Mouse (Mus musculus) spleen, adult 2 months (tissue): ENCODE results near the gene Zbtb18. TPM values are rescaled to one million over a fixed set of nuclear protein-coding genes. Genes with fewer than 3 reads are reported as not detected.

Experiments
- DNase-seq, 2 experiments: peaks; one replicate each; pipeline versions ENCODE4 v3.0.0 to v3.0.0-alpha.2; 2012 to 2021; ENCODE audit warnings: low spot score in 2 of 2, low read depth in 1 of 2
- H3K27ac ChIP-seq: fragments of 200-500 bp; 2 replicates; pipeline ENCODE4 v1.5.1; 2012; ENCODE audit warnings: low read length, inconsistent platforms; ENCODE audit not compliant: insufficient read depth
- H3K27me3 ChIP-seq: fragments of 200-500 bp; 2 replicates; pipeline ENCODE4 v1.6.1; 2012; ENCODE audit warnings: mild to moderate bottlenecking, moderate library complexity, low read length, inconsistent platforms; ENCODE audit not compliant: control insufficient read depth, insufficient read depth
- H3K36me3 ChIP-seq: fragments of 200-500 bp; 2 replicates; pipeline ENCODE4 v1.6.1; 2012; ENCODE audit warnings: mild to moderate bottlenecking, low read length, inconsistent platforms; ENCODE audit not compliant: control insufficient read depth, insufficient read depth
- H3K4me1 ChIP-seq: fragments of 200-500 bp; 2 replicates; pipeline ENCODE4 v1.6.1; 2011; ENCODE audit warnings: inconsistent platforms; ENCODE audit not compliant: control insufficient read depth, insufficient read depth, insufficient read length
- H3K4me3 ChIP-seq: fragments of 200-500 bp; 2 replicates; pipeline ENCODE4 v1.5.1; 2011; ENCODE audit warnings: mild to moderate bottlenecking, inconsistent platforms; ENCODE audit not compliant: insufficient read depth, insufficient read length; ENCODE audit errors: extremely low read depth
- CTCF ChIP-seq: fragments of 200-500 bp; IDR thresholded peaks from 2 replicates; pipeline ENCODE4 v1.5.1; 2011; ENCODE audit warnings: mild to moderate bottlenecking, inconsistent platforms; ENCODE audit not compliant: insufficient read depth, insufficient read length, insufficient replicate concordance; ENCODE audit errors: extremely low read depth
- POLR2A ChIP-seq: fragments of 200-500 bp; IDR thresholded peaks from 2 replicates; pipeline ENCODE4 v1.6.1; 2011; ENCODE audit warnings: low read depth, low read length, inconsistent platforms
- WGBS: fragments of 180-500 bp; shearing (Covaris S2); methylation state at CpG from one replicate; pipeline ENCODE4 v1.1.7; 2018; 5-methylcytosine and 5-hydroxymethylcytosine counted together
- polyA plus RNA-seq: library from polyadenylated mRNA; depleted of rRNA; stranded (reverse); fragments of >200 nt; gene quantifications from 2 replicates; pipeline ENCODE4 v1.2.3, GENCODE M21; 2012; rRNA removed

Zbtb18 gene
- polyA plus RNA-seq, 1 experiment, result 18.1 TPM

DNA sequence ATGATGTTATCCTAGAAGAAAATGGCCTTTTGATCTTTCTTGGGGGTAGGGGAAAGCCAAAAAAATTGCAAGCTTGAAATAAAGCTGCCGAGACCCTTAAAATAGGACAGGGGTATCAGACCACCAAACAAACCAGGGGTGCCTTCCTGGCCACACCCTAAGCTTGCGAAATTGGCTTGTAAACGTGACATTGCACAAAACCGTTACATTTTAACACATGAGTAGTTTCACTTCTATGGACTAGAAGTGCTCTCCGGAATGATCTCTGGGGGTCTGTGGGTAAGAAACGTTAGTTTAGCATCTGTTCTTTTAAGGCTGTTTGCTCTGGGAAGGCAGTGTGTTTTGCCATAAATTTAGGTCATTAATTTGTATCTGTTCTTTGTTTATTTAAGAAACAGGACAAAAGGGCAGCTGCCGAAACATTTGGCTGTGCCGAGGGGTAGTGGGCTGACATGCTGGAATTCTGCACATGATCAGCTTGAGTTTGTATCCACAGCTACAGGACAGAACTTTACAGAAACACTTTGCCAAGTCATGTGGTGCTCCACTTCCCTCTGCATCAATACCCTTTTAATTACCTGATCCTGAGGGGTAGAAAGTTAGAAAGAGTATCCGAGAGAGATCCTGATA lies 52.9 kb downstream of the Zbtb18 start:
- H3K4me3 ChIP-seq, result no peak overlapping the region

More for the DNA sequence above, 52.9 kb downstream of the Zbtb18 start:
- no peak for DNase-seq
- H3K27me3 ChIP-seq, result no peaks in the 10 kb centered on the region
- no peaks in the 10 kb centered on the region for H3K36me3 ChIP-seq
- WGBS, result 20% methylated on average over 9 of the region's 9 CpGs
- H3K27ac ChIP-seq, result no peak overlapping the region
- H3K4me1 ChIP-seq, result peaks cover 11% of the 10 kb centered on the region; the same call in 1 of the 2 replicates
- TF ChIP-seq CTCF (no peak), POLR2A (no peak)

Other genes starting within 250 kb of the Zbtb18 start
- gene Akt3, start 184.1 kb upstream of the Zbtb18 start, polyA plus RNA-seq, result 6.0 and 6.4 TPM in 2 replicates